Mouse (Mus musculus) mature B cell (primary cell): Measurements from ENCODE around the gene Capza1.

ENCODE experiments used
- in situ Hi-C: fragments of 300-500 bp; cut with MboI; formaldehyde crosslinking; loops from 2 replicates; pipeline ENCODE4 v1.14.3; 2019

Gene Capza1

GRCm38 (mm10) chr3:104788561-104789311 is 75.6 kb downstream of the Capza1 start:
- in situ Hi-C loops, result no loop called here

GRCm38 (mm10) chr3:104788075-104788474 is 76.2 kb downstream of the Capza1 start, which contains the start of gene Rhoc:
TSS of gene Rhoc (plus strand) at chr3:104788375.
- in situ Hi-C loops, result no loop called here

- in situ Hi-C loops, result no loop called here
Observed at GRCm38 (mm10) chr3:104785284-104785683, 79.0 kb downstream of the Capza1 start.

GRCm38 (mm10) chr3:104783971-104784500 is 80.3 kb downstream of the Capza1 start:
- in situ Hi-C loops, result no loop called here

- in situ Hi-C loops, result no loop called here
Observed at GRCm38 (mm10) chr3:104782061-104782681, 82.1 kb downstream of the Capza1 start.

GRCm38 (mm10) chr3:104781471-104781903 is 82.8 kb downstream of the Capza1 start, which contains the start of gene Fam19a3:
TSS of gene Fam19a3 (minus strand) at chr3:104781840.
- in situ Hi-C loops, result no loop called here

- in situ Hi-C loops, result no loop called here
Observed at GRCm38 (mm10) chr3:104780561-104781420, 83.5 kb downstream of the Capza1 start, which contains the start of gene Ppm1j. TSS of gene Ppm1j (plus strand) at chr3:104781056.

- in situ Hi-C loops, result no loop called here
Observed at GRCm38 (mm10) chr3:104779949-104780348, 84.4 kb downstream of the Capza1 start.

GRCm38 (mm10) chr3:104777342-104777741 is 87.0 kb downstream of the Capza1 start:
- in situ Hi-C loops, result no loop called here

- in situ Hi-C loops, result no loop called here
Observed at GRCm38 (mm10) chr3:104773301-104773700, 91.0 kb downstream of the Capza1 start.
